Mouse (Mus musculus) kidney, postnatal 0 days (tissue): Measurements from ENCODE around the gene Ifi35. TPM values are rescaled to one million over a fixed set of nuclear protein-coding genes. Genes with fewer than 3 reads are reported as not detected.

Experiments
- ATAC-seq: fragments of 200-750 bp; cut with Nextera tagmentation; replicated peaks from 2 replicates; pipeline ENCODE4 v1.8.0; 2017; ENCODE audit warnings: low read depth, moderate number of reproducible peaks, moderate TSS enrichment, moderate library complexity; ENCODE audit not compliant: low FRiP score
- DNase-seq: peaks from one replicate; pipeline ENCODE4 v3.0.0-alpha.2; 2016; ENCODE audit warnings: low spot score
- H3K27ac ChIP-seq: fragments of 300-500 bp; sonication (generic); 2 replicates; pipeline ENCODE4 v1.5.1; 2014; ENCODE audit warnings: mild to moderate bottlenecking
- H3K27me3 ChIP-seq: fragments of 300-500 bp; sonication (generic); 2 replicates; pipeline ENCODE4 v1.6.1; 2014; ENCODE audit warnings: low read length, mixed read lengths; ENCODE audit not compliant: insufficient read depth
- H3K36me3 ChIP-seq: fragments of 300-500 bp; sonication (generic); 2 replicates; pipeline ENCODE4 v1.6.1; 2014; ENCODE audit warnings: low read length, mixed read lengths; ENCODE audit not compliant: insufficient read depth
- H3K4me1 ChIP-seq: fragments of 300-500 bp; sonication (generic); replicated peaks from 2 replicates; pipeline ENCODE4 v1.6.1; 2014; ENCODE audit warnings: antibody characterized with exemption, low read length, mixed read lengths; ENCODE audit not compliant: insufficient read depth
- H3K4me2 ChIP-seq: fragments of 300-500 bp; sonication (generic); 2 replicates; pipeline ENCODE4 v1.6.1; 2014; ENCODE audit warnings: mild to moderate bottlenecking, low read length, moderate library complexity, mixed read lengths
- H3K4me3 ChIP-seq: fragments of 300-500 bp; sonication (generic); replicated peaks from 2 replicates; pipeline ENCODE4 v1.5.1; 2014; ENCODE audit warnings: low read depth, low read length
- H3K9ac ChIP-seq: fragments of 300-500 bp; sonication (generic); 2 replicates; pipeline ENCODE4 v1.6.1; 2014; ENCODE audit warnings: low read depth, low read length
- H3K9me3 ChIP-seq: fragments of 300-500 bp; sonication (generic); replicated peaks from 2 replicates; pipeline ENCODE4 v1.6.1; 2016; ENCODE audit warnings: low read length, inconsistent platforms, mixed read lengths
- CTCF ChIP-seq: IDR thresholded peaks from 2 replicates; pipeline ENCODE4 v1.5.1; 2016; ENCODE audit warnings: antibody characterized with exemption, low read depth, mild to moderate bottlenecking, moderate library complexity
- WGBS: fragments of 180-500 bp; shearing (Covaris S2); extraction: QIAGEN DNeasy Blood & Tissue Kit; methylation state at CpG from one replicate; pipeline ENCODE4 v1.1.7; 2014; 5-methylcytosine and 5-hydroxymethylcytosine counted together
- polyA plus RNA-seq: library from polyadenylated mRNA; unstranded; fragments of >200 nt; fragmentation: Nextera tagmentation; extraction: Ambion mirVana; gene quantifications from 2 replicates; pipeline ENCODE4 v1.2.1, GENCODE M21; 2015

The Ifi35 gene
- polyA plus RNA-seq, 1 experiment from 2014 or later = 30.8 TPM

DNA sequence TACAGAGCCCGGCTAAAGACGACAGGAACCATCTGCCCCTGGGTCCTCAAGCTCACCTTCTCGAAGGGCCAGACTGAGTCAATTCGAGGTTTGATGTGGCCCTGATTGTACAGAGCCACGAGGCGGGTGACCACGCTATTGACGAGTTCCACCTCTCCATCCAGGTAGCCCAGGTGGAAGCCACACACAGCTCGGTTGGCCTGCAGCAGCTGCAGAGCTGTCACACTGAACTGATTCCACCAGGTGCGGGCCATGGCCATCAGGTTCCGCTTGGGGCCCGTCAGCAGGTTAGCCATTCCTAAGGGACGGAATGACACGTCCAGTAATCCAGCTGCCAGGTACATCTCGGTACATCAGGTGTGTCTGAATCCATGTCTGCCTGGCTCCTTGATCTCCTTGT lies 12.1 kb downstream of the Ifi35 start:
- H3K9ac ChIP-seq = no peak overlapping the region
- H3K4me2 ChIP-seq = no peak overlapping the region
- peaks cover 19% of the 10 kb centered on the region for H3K4me1 ChIP-seq
- H3K36me3 ChIP-seq = peaks cover 25% of the 10 kb centered on the region
- H3K9me3 ChIP-seq = no peaks in the 10 kb centered on the region
- no peak overlapping the region for H3K27ac ChIP-seq
- TF ChIP-seq CTCF = no peak
- no peak for ATAC-seq
- no peak for DNase-seq
- 83% methylated on average over 15 of the region's 15 CpGs for WGBS
- no peak overlapping the region for H3K4me3 ChIP-seq
- H3K27me3 ChIP-seq = no peaks in the 10 kb centered on the region

DNA sequence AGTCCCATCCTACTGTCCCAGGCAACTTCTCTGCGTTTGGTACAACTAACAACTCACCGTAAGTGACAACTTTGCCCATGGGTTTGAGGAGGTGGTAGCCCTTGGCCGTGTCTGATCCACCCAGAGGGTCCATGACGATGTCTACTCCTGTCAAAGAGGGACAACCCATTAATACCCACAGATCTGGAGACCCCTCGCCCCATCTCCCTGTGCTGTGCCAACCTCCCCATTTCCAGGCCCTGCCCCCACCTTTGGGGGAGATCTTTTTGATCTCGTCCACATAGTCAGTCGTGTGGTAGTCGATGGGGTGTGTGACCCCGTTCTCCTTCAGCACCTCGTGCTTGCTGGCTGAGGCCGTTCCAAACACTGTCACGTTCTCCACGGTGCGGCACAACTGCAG lies 13.9 kb downstream of the Ifi35 start:
- ATAC-seq (no peak), DNase-seq (no peak)
- no peaks in the 10 kb centered on the region for H3K27me3 ChIP-seq
- no peaks in the 10 kb centered on the region for H3K9me3 ChIP-seq
- 72% methylated on average over 14 of the region's 14 CpGs for WGBS
- H3K4me1 ChIP-seq = peaks cover 24% of the 10 kb centered on the region
- no peak overlapping the region for H3K27ac ChIP-seq
- peaks cover 23% of the 10 kb centered on the region for H3K36me3 ChIP-seq
- no peak overlapping the region for H3K9ac ChIP-seq
- no peak for TF ChIP-seq CTCF
- no peak overlapping the region for H3K4me2 ChIP-seq
- H3K4me3 ChIP-seq = no peak overlapping the region

GRCm38 (mm10) chr11:101462583-101463440 lies 14.6 kb downstream of the Ifi35 start:
- no peak for DNase-seq
- no peak overlapping the region for H3K4me3 ChIP-seq
- no peak overlapping the region for H3K27ac ChIP-seq
- H3K9ac ChIP-seq = no peak overlapping the region
- H3K9me3 ChIP-seq = no peaks in the 10 kb centered on the region
- no peak for ATAC-seq
- peaks cover 24% of the 10 kb centered on the region for H3K4me1 ChIP-seq
- no peak for TF ChIP-seq CTCF
- no peaks in the 10 kb centered on the region for H3K27me3 ChIP-seq
- H3K4me2 ChIP-seq = no peak overlapping the region
- peaks cover 18% of the 10 kb centered on the region for H3K36me3 ChIP-seq
- WGBS = 27% methylated on average over 13 of the region's 13 CpGs

- peaks cover 24% of the 10 kb centered on the region for H3K4me1 ChIP-seq
- H3K27me3 ChIP-seq = no peaks in the 10 kb centered on the region
- WGBS = 8% methylated on average over 12 of the region's 12 CpGs
- H3K4me3 ChIP-seq = peak within 1 kb of the TSS; percentile 83
- peak; percentile 18; the same call in 1 of the 2 replicates for ATAC-seq
- peaks cover 9% of the 10 kb centered on the region for H3K36me3 ChIP-seq
- peak; percentile 49 for DNase-seq
- H3K9me3 ChIP-seq = no peaks in the 10 kb centered on the region
- H3K27ac ChIP-seq = peak within 1 kb of the TSS; percentile 88
- TF ChIP-seq CTCF = no peak
- peak within 1 kb of the TSS; percentile 78 for H3K9ac ChIP-seq
- H3K4me2 ChIP-seq = peak within 1 kb of the TSS; percentile 97
These were observed 16.2 kb downstream of the Ifi35 start, which contains the start of gene Rnd2 for GRCm38 (mm10) chr11:101464211-101465100. Gene Rnd2 (plus strand): TSS chr11:101464999.

GRCm38 (mm10) chr11:101465101-101465868 lies 17.1 kb downstream of the Ifi35 start:
- Histone ChIP-seq H3K27me3 (no peaks in the 10 kb centered on the region), H3K4me2 (peak overlapping the region; percentile 97), H3K4me1 (peaks cover 24% of the 10 kb centered on the region), H3K4me3 (peak overlapping the region; percentile 83), H3K9me3 (no peaks in the 10 kb centered on the region), H3K36me3 (peaks cover 8% of the 10 kb centered on the region), H3K9ac (peak overlapping the region; percentile 78), H3K27ac (peak overlapping the region; percentile 88)
- ATAC-seq = peak; percentile 60
- under 1% methylated on average over 51 of the region's 51 CpGs for WGBS
- TF ChIP-seq CTCF = peak; percentile 42; the same call in 1 of the 2 replicates
- DNase-seq = peak; percentile 61
